Mouse (Mus musculus) intestine, postnatal 0 days (tissue): Measurements from ENCODE around the gene Vps50. TPM values are rescaled to one million over a fixed set of nuclear protein-coding genes. Genes with fewer than 3 reads are reported as not detected.

Experiments used
- ATAC-seq: fragments of 200-750 bp; cut with Nextera tagmentation; 2 replicates; pipeline ENCODE4 v1.8.0; 2017; ENCODE audit warnings: mild to moderate bottlenecking, moderate TSS enrichment, moderate library complexity
- H3K27ac ChIP-seq: fragments of 300-500 bp; sonication (generic); 2 replicates; pipeline ENCODE4 v1.5.1; 2014; ENCODE audit warnings: mild to moderate bottlenecking, low read depth, low read length, moderate library complexity
- H3K27me3 ChIP-seq: fragments of 300-500 bp; sonication (generic); replicated peaks from 2 replicates; pipeline ENCODE4 v1.6.1; 2014; ENCODE audit warnings: low read length, mixed read lengths; ENCODE audit not compliant: control insufficient read depth, insufficient read depth
- H3K36me3 ChIP-seq: fragments of 300-500 bp; sonication (generic); 2 replicates; pipeline ENCODE4 v1.6.1; 2014; ENCODE audit warnings: mild to moderate bottlenecking, moderate library complexity; ENCODE audit not compliant: control insufficient read depth, insufficient read depth
- H3K4me1 ChIP-seq: fragments of 300-500 bp; sonication (generic); replicated peaks from 2 replicates; pipeline ENCODE4 v1.6.1; 2014; ENCODE audit warnings: antibody characterized with exemption, low read length, mixed read lengths; ENCODE audit not compliant: control insufficient read depth, insufficient read depth
- H3K4me2 ChIP-seq: fragments of 300-500 bp; sonication (generic); replicated peaks from 2 replicates; pipeline ENCODE4 v1.6.1; 2014; ENCODE audit warnings: low read depth, mild to moderate bottlenecking, moderate library complexity
- H3K4me3 ChIP-seq: fragments of 300-500 bp; sonication (generic); 2 replicates; pipeline ENCODE4 v1.5.1; 2014; ENCODE audit warnings: low read depth, low read length
- H3K9ac ChIP-seq: fragments of 300-500 bp; sonication (generic); 2 replicates; pipeline ENCODE4 v1.6.1; 2014; ENCODE audit warnings: mild to moderate bottlenecking, low read depth, low read length
- H3K9me3 ChIP-seq: fragments of 300-500 bp; sonication (generic); 2 replicates; pipeline ENCODE4 v1.6.1; 2016; ENCODE audit warnings: mixed run types; ENCODE audit not compliant: control insufficient read depth
- CTCF ChIP-seq: sonication (generic); IDR thresholded peaks from 2 replicates; pipeline ENCODE4 v1.5.1; 2016; ENCODE audit warnings: low read depth, mild to moderate bottlenecking, control low read depth, antibody characterized with exemption, moderate library complexity
- WGBS: fragments of 180-500 bp; shearing (Covaris S2); extraction: QIAGEN DNeasy Blood & Tissue Kit; methylation state at CpG from one replicate; pipeline ENCODE4 v1.1.7; 2014; 5-methylcytosine and 5-hydroxymethylcytosine counted together
- polyA plus RNA-seq: library from polyadenylated mRNA; unstranded; fragments of >200 nt; fragmentation: Nextera tagmentation; extraction: Ambion mirVana; gene quantifications from 2 replicates; pipeline ENCODE4 v1.2.1, GENCODE M21; 2015

Gene Vps50
- polyA plus RNA-seq, 1 experiment from 2014 or later = 19.9 TPM

GRCm38 (mm10) chr6:3565005-3565404, 66.8 kb downstream of the Vps50 start:
- Histone ChIP-seq H3K9ac (no peak overlapping the region), H3K27me3 (no peaks in the 10 kb centered on the region), H3K36me3 (peaks cover 7% of the 10 kb centered on the region), H3K9me3 (no peaks in the 10 kb centered on the region), H3K4me2 (no peak overlapping the region), H3K27ac (no peak overlapping the region), H3K4me3 (no peak overlapping the region), H3K4me1 (no peaks in the 10 kb centered on the region)
- no peak for TF ChIP-seq CTCF
- WGBS = 94% methylated on average over 4 of the region's 4 CpGs
- no peak for ATAC-seq

- Histone ChIP-seq H3K9me3 (no peaks in the 10 kb centered on the region), H3K4me1 (no peaks in the 10 kb centered on the region), H3K27ac (no peak overlapping the region), H3K27me3 (no peaks in the 10 kb centered on the region), H3K9ac (no peak overlapping the region), H3K36me3 (peaks cover 8% of the 10 kb centered on the region), H3K4me2 (no peak overlapping the region), H3K4me3 (no peak overlapping the region)
- WGBS = 88% methylated on average over 1 of the region's 1 CpGs
- TF ChIP-seq CTCF = no peak
- ATAC-seq = no peak
Observed at GRCm38 (mm10) chr6:3565667-3566066, 67.5 kb downstream of the Vps50 start.

- H3K4me2 ChIP-seq = no peak overlapping the region
- ATAC-seq = no peak
- no peaks in the 10 kb centered on the region for H3K9me3 ChIP-seq
- no peak overlapping the region for H3K9ac ChIP-seq
- 92% methylated on average over 7 of the region's 7 CpGs for WGBS
- H3K27me3 ChIP-seq = no peaks in the 10 kb centered on the region
- TF ChIP-seq CTCF = no peak
- H3K4me3 ChIP-seq = no peak overlapping the region
- H3K27ac ChIP-seq = no peak overlapping the region
- peaks cover 19% of the 10 kb centered on the region for H3K36me3 ChIP-seq
- no peaks in the 10 kb centered on the region for H3K4me1 ChIP-seq
Observed at GRCm38 (mm10) chr6:3567071-3567610, 69.0 kb downstream of the Vps50 start.

GRCm38 (mm10) chr6:3572221-3572815, 74.1 kb downstream of the Vps50 start:
- no peak for TF ChIP-seq CTCF
- H3K36me3 ChIP-seq = peaks cover 23% of the 10 kb centered on the region
- no peak overlapping the region for H3K27ac ChIP-seq
- H3K4me2 ChIP-seq = no peak overlapping the region
- WGBS = 81% methylated on average over 2 of the region's 2 CpGs
- ATAC-seq = no peak
- no peaks in the 10 kb centered on the region for H3K9me3 ChIP-seq
- H3K4me1 ChIP-seq = no peaks in the 10 kb centered on the region
- no peak overlapping the region for H3K9ac ChIP-seq
- no peaks in the 10 kb centered on the region for H3K27me3 ChIP-seq
- H3K4me3 ChIP-seq = no peak overlapping the region

- Histone ChIP-seq H3K4me2 (no peak overlapping the region), H3K4me3 (no peak overlapping the region), H3K27me3 (no peaks in the 10 kb centered on the region), H3K9ac (no peak overlapping the region), H3K27ac (no peak overlapping the region), H3K4me1 (no peaks in the 10 kb centered on the region), H3K9me3 (no peaks in the 10 kb centered on the region), H3K36me3 (peaks cover 23% of the 10 kb centered on the region)
- WGBS = 95% methylated on average over 8 of the region's 8 CpGs
- no peak for TF ChIP-seq CTCF
- no peak for ATAC-seq
Observed at GRCm38 (mm10) chr6:3573787-3574186, 75.6 kb downstream of the Vps50 start.

- no peak overlapping the region for H3K4me2 ChIP-seq
- no peaks in the 10 kb centered on the region for H3K9me3 ChIP-seq
- 72% methylated on average over 1 of the region's 1 CpGs for WGBS
- H3K27ac ChIP-seq = no peak overlapping the region
- no peak overlapping the region for H3K9ac ChIP-seq
- no peaks in the 10 kb centered on the region for H3K27me3 ChIP-seq
- no peaks in the 10 kb centered on the region for H3K4me1 ChIP-seq
- TF ChIP-seq CTCF = no peak
- H3K4me3 ChIP-seq = no peak overlapping the region
- no peak for ATAC-seq
- peaks cover 3% of the 10 kb centered on the region; the same call in 1 of the 2 replicates for H3K36me3 ChIP-seq
Observed at GRCm38 (mm10) chr6:3585402-3585801, 87.2 kb downstream of the Vps50 start.
